Mouse (Mus musculus): ENCODE data around the gene AU040320.

DNA sequence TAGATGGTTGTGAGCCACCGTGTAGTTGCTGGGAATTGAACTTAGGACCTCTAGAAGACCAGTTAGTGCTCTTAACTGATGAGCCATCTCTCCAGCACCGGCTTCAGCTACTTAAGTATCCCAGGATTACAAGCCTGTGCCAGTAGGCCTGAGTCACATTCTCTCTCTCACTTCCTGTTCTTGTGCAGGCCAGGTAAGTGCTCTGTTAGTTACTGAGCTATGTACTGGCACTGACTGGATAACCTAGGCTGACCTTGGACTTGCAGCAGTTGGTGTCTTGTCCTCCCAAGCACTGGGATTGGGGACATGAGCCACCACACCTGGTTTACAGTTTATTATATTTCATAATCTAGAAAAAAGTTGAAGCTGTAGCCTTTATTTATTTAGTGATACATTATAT lies 10.1 kb downstream of the AU040320 start:
- TF ChIP-seq CTCF (IDR thresholded peaks at IDR 0.05; ENCODE audit: control insufficient read depth, insufficient read depth, insufficient read length) (no peak), USF1 (IDR thresholded peaks at IDR 0.05; ENCODE audit: low read depth) (no peak), FOSL1 (IDR thresholded peaks at IDR 0.05; ENCODE audit: insufficient read depth, low read length, poor library complexity, severe bottlenecking) (no peak)

Measured in C2C12 (cell line).